Mouse (Mus musculus) cortical plate, adult 2 months (tissue): ENCODE results near the gene Dennd1c.

Experiments
- CTCF ChIP-seq: fragments of 200-500 bp; IDR thresholded peaks from 2 replicates; pipeline ENCODE4 v1.5.1; 2011; ENCODE audit warnings: mild to moderate bottlenecking, control low read depth, low read length; ENCODE audit not compliant: insufficient read depth; ENCODE audit errors: extremely low read depth
- POLR2A ChIP-seq: fragments of 200-500 bp; IDR thresholded peaks from 2 replicates; pipeline ENCODE4 v1.6.1; 2011; ENCODE audit warnings: mild to moderate bottlenecking, low read length, control low read depth; ENCODE audit not compliant: insufficient read depth; ENCODE audit errors: extremely low read depth

- TF ChIP-seq POLR2A (peak; percentile 94), CTCF (no peak)
Measured at GRCm38 (mm10) chr17:57031661-57032420, 46.5 kb downstream of the Dennd1c start.
